Mouse (Mus musculus) right cerebral cortex, postnatal 36 days (tissue): ENCODE measurements around the gene Arhgef38.

Experiments
- DNase-seq, 2 experiments: peaks; one replicate each; pipeline ENCODE4 v3.0.0; 2022; ENCODE audit warnings: low spot score in 2 of 2, mixed read lengths in 1 of 2

The Arhgef38 gene

GRCm38 (mm10) chr3:133092274-133092853 is 142.4 kb downstream of the Arhgef38 start:
- DNase-seq = no peak

GRCm38 (mm10) chr3:133091664-133092273 is 143.0 kb downstream of the Arhgef38 start, which contains the start of the genes Ints12 and Gstcd:
Gene Ints12 (plus strand): TSS chr3:133091840.
Gene Gstcd (minus strand): TSS chr3:133092033.
- peak; percentile 87 to 89 for DNase-seq

GRCm38 (mm10) chr3:133091121-133091663 is 143.6 kb downstream of the Arhgef38 start:
- peak; percentile 52 to 62 for DNase-seq

GRCm38 (mm10) chr3:133090247-133091120 is 144.3 kb downstream of the Arhgef38 start:
- no peak for DNase-seq

GRCm38 (mm10) chr3:133085858-133086257 is 148.9 kb downstream of the Arhgef38 start:
- DNase-seq = no peak

GRCm38 (mm10) chr3:133082736-133083135 is 152.0 kb downstream of the Arhgef38 start:
- DNase-seq = no peak

- no peak for DNase-seq
Observed at GRCm38 (mm10) chr3:133075560-133075959, 159.2 kb downstream of the Arhgef38 start.
